ENCODE assay signal across 23 mouse cellular contexts in genomic region chr17:74305616-74306015, GRCm38 (mm10). TPM values are rescaled to one million over a fixed set of nuclear protein-coding genes. Genes with fewer than 3 reads are reported as not detected.
A peak's percentile ranks its signal among the peaks of the same experiment; 100 is the strongest.
DNase-seq lines count a peak whose midpoint lies in the region; ATAC-seq and TF ChIP-seq lines count a peak whose summit lies in the region.
"Had no signal": no experiment of that assay in that cellular context is flagged by ENCODE, and none has a peak within 500 bp of the region (broad histone marks: within the 10 kb centered on the region; RNA-seq: fewer than 3 reads in every experiment).

No protein-coding gene starts in this region.

- H3K79me2 ChIP-seq in liver, adult 2 months (ENCODE audit: control insufficient read depth, insufficient read depth, low read length), result 0 out of 2 replicates have a peak, but pooled peaks cover 2% of the 10 kb centered on the region

- 91% methylated on average over 4 of the region's 4 CpGs for WGBS in intestine, embryonic 14.5 days
- 87% methylated on average over 4 of the region's 4 CpGs for WGBS in intestine, embryonic 16.5 days
- WGBS in liver, adult 2 months, result 60% methylated on average over 4 of the region's 4 CpGs
- WGBS in liver, embryonic 11.5 days, result 94% methylated on average over 4 of the region's 4 CpGs
- 92% methylated on average over 4 of the region's 4 CpGs for WGBS in midbrain, embryonic 11.5 days
- 95% methylated on average over 4 of the region's 4 CpGs for WGBS in midbrain, embryonic 14.5 days

- H3K4me3 ChIP-seq in intestine, embryonic 14.5 days (ENCODE audit: low read depth, low read length), result no peak overlapping the region
- no peak overlapping the region for H3K4me3 ChIP-seq in intestine, embryonic 16.5 days (ENCODE audit: low read length)
- no peak overlapping the region for H3K4me3 ChIP-seq in liver, adult 2 months (ENCODE audit: insufficient read depth, low read depth, low read length)
- no peak overlapping the region for H3K4me3 ChIP-seq in liver, embryonic 11.5 days (ENCODE audit: low read depth, low read length)
- H3K4me3 ChIP-seq in midbrain, embryonic 11.5 days (ENCODE audit: low read depth, low read length), result no peak overlapping the region
- H3K4me3 ChIP-seq in midbrain, embryonic 14.5 days (replicated peaks; ENCODE audit: low read depth, low read length), result no peak overlapping the region

- H3K36me3 ChIP-seq in intestine, embryonic 14.5 days (ENCODE audit: control insufficient read depth, insufficient read depth, low read length), result peaks cover 60% of the 10 kb centered on the region
- peaks cover 9% of the 10 kb centered on the region for H3K36me3 ChIP-seq in intestine, embryonic 16.5 days (ENCODE audit: control insufficient read depth, insufficient read depth, low read length)
- H3K36me3 ChIP-seq in liver, adult 2 months (ENCODE audit: control insufficient read depth, insufficient read depth, low read length), result peaks cover 4% of the 10 kb centered on the region; the same call in 1 of the 2 replicates
- peaks cover 25% of the 10 kb centered on the region for H3K36me3 ChIP-seq in liver, embryonic 11.5 days (ENCODE audit: control insufficient read depth, insufficient read depth, low read length)
- H3K36me3 ChIP-seq in midbrain, embryonic 11.5 days (ENCODE audit: control insufficient read depth, insufficient read depth, low read length), result peaks cover 6% of the 10 kb centered on the region
- peaks cover 46% of the 10 kb centered on the region for H3K36me3 ChIP-seq in midbrain, embryonic 14.5 days (ENCODE audit: control insufficient read depth, insufficient read depth, low read length)

- no peaks in the 10 kb centered on the region for H3K9me3 ChIP-seq in intestine, embryonic 14.5 days (ENCODE audit: control insufficient read depth, low read length)
- no peaks in the 10 kb centered on the region for H3K9me3 ChIP-seq in intestine, embryonic 16.5 days (ENCODE audit: control insufficient read depth, low read length)
- no peaks in the 10 kb centered on the region for H3K9me3 ChIP-seq in liver, embryonic 11.5 days (ENCODE audit: control insufficient read depth, low read length)
- H3K9me3 ChIP-seq in midbrain, embryonic 11.5 days (ENCODE audit: control insufficient read depth, low read length), result no peaks in the 10 kb centered on the region
- H3K9me3 ChIP-seq in midbrain, embryonic 14.5 days (ENCODE audit: control insufficient read depth, low read length), result no peaks in the 10 kb centered on the region
- H3K9me3 ChIP-seq: G1E had no signal

- H3K4me2 ChIP-seq in intestine, embryonic 14.5 days (ENCODE audit: low read length), result no peak overlapping the region
- H3K4me2 ChIP-seq in intestine, embryonic 16.5 days (ENCODE audit: low read depth, low read length), result no peak overlapping the region
- no peak overlapping the region for H3K4me2 ChIP-seq in liver, embryonic 11.5 days
- H3K4me2 ChIP-seq in midbrain, embryonic 11.5 days, result no peak overlapping the region
- no peak overlapping the region for H3K4me2 ChIP-seq in midbrain, embryonic 14.5 days (ENCODE audit: low read length)

- no peaks in the 10 kb centered on the region for H3K27me3 ChIP-seq in intestine, embryonic 14.5 days (replicated peaks; ENCODE audit: control insufficient read depth, insufficient read depth, low read length)
- H3K27me3 ChIP-seq in intestine, embryonic 16.5 days (replicated peaks; ENCODE audit: control insufficient read depth, insufficient read depth, low read length), result no peaks in the 10 kb centered on the region
- no peaks in the 10 kb centered on the region for H3K27me3 ChIP-seq in liver, adult 2 months (ENCODE audit: control insufficient read depth, insufficient read depth, low read length)
- no peaks in the 10 kb centered on the region for H3K27me3 ChIP-seq in liver, embryonic 11.5 days (replicated peaks; ENCODE audit: control insufficient read depth, insufficient read depth, low read length)
- H3K27me3 ChIP-seq in midbrain, embryonic 11.5 days (ENCODE audit: control insufficient read depth, insufficient read depth, low read length), result no peaks in the 10 kb centered on the region
- H3K27me3 ChIP-seq in midbrain, embryonic 14.5 days (ENCODE audit: control insufficient read depth, insufficient read depth, low read length), result no peaks in the 10 kb centered on the region
- H3K27me3 ChIP-seq: CH12.LX, Patski had no signal

- no peak for TF ChIP-seq POLR2A in liver, adult 2 months (IDR thresholded peaks at IDR 0.05; ENCODE audit: extremely low read depth, insufficient read depth, low read length)

- H3K9ac ChIP-seq in intestine, embryonic 14.5 days (ENCODE audit: low read length), result no peak overlapping the region
- H3K9ac ChIP-seq in intestine, embryonic 16.5 days (ENCODE audit: low read depth, low read length), result no peak overlapping the region
- H3K9ac ChIP-seq in liver, adult 2 months (ENCODE audit: low read depth, low read length), result no peak overlapping the region
- no peak overlapping the region for H3K9ac ChIP-seq in liver, embryonic 11.5 days (ENCODE audit: low read depth, low read length)
- no peak overlapping the region for H3K9ac ChIP-seq in midbrain, embryonic 11.5 days (ENCODE audit: low read length)
- H3K9ac ChIP-seq in midbrain, embryonic 14.5 days (replicated peaks; ENCODE audit: low read length), result no peak overlapping the region

- H3K27ac ChIP-seq in intestine, embryonic 14.5 days (ENCODE audit: low read depth), result no peak overlapping the region
- no peak overlapping the region for H3K27ac ChIP-seq in intestine, embryonic 16.5 days (ENCODE audit: low read length)
- H3K27ac ChIP-seq in liver, adult 2 months (replicated peaks; ENCODE audit: insufficient read depth, low read depth, low read length), result no peak overlapping the region
- H3K27ac ChIP-seq in liver, embryonic 11.5 days (ENCODE audit: low read depth, low read length), result no peak overlapping the region
- H3K27ac ChIP-seq in midbrain, embryonic 11.5 days (ENCODE audit: low read depth, low read length), result no peak overlapping the region
- no peak overlapping the region for H3K27ac ChIP-seq in midbrain, embryonic 14.5 days (replicated peaks; ENCODE audit: low read depth, low read length)

- TF ChIP-seq CTCF in liver, adult 2 months (IDR thresholded peaks at IDR 0.05; ENCODE audit: low read depth, low read length), result no peak

- no peak for ATAC-seq in intestine, embryonic 14.5 days (replicated peaks; ENCODE audit: low FRiP score, low TSS enrichment, low read depth)
- no peak for ATAC-seq in intestine, embryonic 16.5 days
- no peak for ATAC-seq in liver, embryonic 11.5 days (replicated peaks; ENCODE audit: low FRiP score)
- ATAC-seq in midbrain, embryonic 11.5 days (ENCODE audit: low FRiP score), result no peak
- ATAC-seq in midbrain, embryonic 14.5 days (ENCODE audit: low FRiP score, low TSS enrichment), result no peak
- ATAC-seq: activated CD4-positive, CD25-positive, alpha-beta regulatory T cell, adult 4 months; CD4-positive, CD25-positive, alpha-beta regulatory T cell, adult 4 months; Patski had no signal

- peak; percentile 45 for DNase-seq in intestine, embryonic 14.5 days (ENCODE audit: low spot score)
- DNase-seq in liver, adult 2 months (ENCODE audit: extremely low read depth, low read depth, low spot score), result peak; percentile 31
- DNase-seq in liver, embryonic 11.5 days (ENCODE audit: low spot score), result no peak
- peak; percentile 61 for DNase-seq in midbrain, embryonic 11.5 days (ENCODE audit: low spot score, missing footprints)
- no peak for DNase-seq in midbrain, embryonic 14.5 days
- DNase-seq in R1 (ENCODE audit: low read depth, low spot score), result peak; percentile 60
- no peak for DNase-seq in cerebellum, adult 8-10 months
- DNase-seq: adrenal gland, adult 2 months; adrenal gland, adult 8-10 months; adrenal gland, postnatal 10 days; adrenal gland, postnatal 14 days; adrenal gland, postnatal 25 days; adrenal gland, postnatal 36 days; B cell, adult 2 months; cerebellum, adult 11 months; cerebellum, adult 11-12 months; cerebellum, adult 18-20 months had no signal

- no peaks in the 10 kb centered on the region for H3K4me1 ChIP-seq in intestine, embryonic 14.5 days (replicated peaks; ENCODE audit: control insufficient read depth, insufficient read depth, low read length)
- no peaks in the 10 kb centered on the region for H3K4me1 ChIP-seq in intestine, embryonic 16.5 days (ENCODE audit: control insufficient read depth, insufficient read depth, low read length)
- H3K4me1 ChIP-seq in liver, adult 2 months (ENCODE audit: control insufficient read depth, insufficient read depth, low read length), result no peaks in the 10 kb centered on the region
- no peaks in the 10 kb centered on the region for H3K4me1 ChIP-seq in liver, embryonic 11.5 days (replicated peaks; ENCODE audit: control insufficient read depth, insufficient read depth, low read length)
- no peaks in the 10 kb centered on the region for H3K4me1 ChIP-seq in midbrain, embryonic 11.5 days (ENCODE audit: control insufficient read depth, insufficient read depth, low read length)
- H3K4me1 ChIP-seq in midbrain, embryonic 14.5 days (ENCODE audit: control insufficient read depth, insufficient read depth, low read length), result no peaks in the 10 kb centered on the region

RNA-seq across cellular contexts. Expression of gene Memo1, which starts 10.3 kb away (rescaled TPM):
- polyA plus RNA-seq in intestine, embryonic 14.5 days (2014; fragmentation: Nextera tagmentation; extraction: Ambion mirVana), result 86.7 and 92.9 TPM in 2 replicates
- 63.6 and 70.2 TPM in 2 replicates for polyA plus RNA-seq in intestine, embryonic 16.5 days (2015; fragmentation: Nextera tagmentation; extraction: Ambion mirVana)
- total RNA-seq in liver, adult 2 months (2014; rRNA removed), result 31.8 and 36.6 TPM in 2 replicates
- 34.5 and 36.0 TPM in 2 replicates for polyA plus RNA-seq in liver, adult 2 months (2012; rRNA removed)
- polyA plus RNA-seq in liver, embryonic 11.5 days (2014; fragmentation: Nextera tagmentation; extraction: Ambion mirVana), result 127 and 139 TPM in 2 replicates
- polyA plus RNA-seq in midbrain, embryonic 11.5 days (2014; fragmentation: Nextera tagmentation; extraction: Ambion mirVana), result 85.9 and 90.2 TPM in 2 replicates
- polyA plus RNA-seq in midbrain, embryonic 14.5 days (2014; fragmentation: Nextera tagmentation; extraction: Ambion mirVana), result 59.3 and 64.0 TPM in 2 replicates

RNA-seq across cellular contexts. Expression of gene Dpy30, which starts 18.1 kb away (rescaled TPM):
- 239 and 242 TPM in 2 replicates for polyA plus RNA-seq in intestine, embryonic 14.5 days (2014; fragmentation: Nextera tagmentation; extraction: Ambion mirVana)
- 216 and 246 TPM in 2 replicates for polyA plus RNA-seq in intestine, embryonic 16.5 days (2015; fragmentation: Nextera tagmentation; extraction: Ambion mirVana)
- 22.1 and 29.2 TPM in 2 replicates for total RNA-seq in liver, adult 2 months (2014; rRNA removed)
- 30.4 and 34.7 TPM in 2 replicates for polyA plus RNA-seq in liver, adult 2 months (2012; rRNA removed)
- 264 and 272 TPM in 2 replicates for polyA plus RNA-seq in liver, embryonic 11.5 days (2014; fragmentation: Nextera tagmentation; extraction: Ambion mirVana)
- 276 and 277 TPM in 2 replicates for polyA plus RNA-seq in midbrain, embryonic 11.5 days (2014; fragmentation: Nextera tagmentation; extraction: Ambion mirVana)
- 199 and 211 TPM in 2 replicates for polyA plus RNA-seq in midbrain, embryonic 14.5 days (2014; fragmentation: Nextera tagmentation; extraction: Ambion mirVana)

RNA-seq across cellular contexts. Expression of gene Spast, which starts 33.2 kb away (rescaled TPM):
- polyA plus RNA-seq in intestine, embryonic 14.5 days (2014; fragmentation: Nextera tagmentation; extraction: Ambion mirVana), result 17.3 and 19.3 TPM in 2 replicates
- 8.5 and 8.8 TPM in 2 replicates for polyA plus RNA-seq in intestine, embryonic 16.5 days (2015; fragmentation: Nextera tagmentation; extraction: Ambion mirVana)
- 15.0 and 16.8 TPM in 2 replicates for total RNA-seq in liver, adult 2 months (2014; rRNA removed)
- 5.6 and 6.1 TPM in 2 replicates for polyA plus RNA-seq in liver, adult 2 months (2012; rRNA removed)
- polyA plus RNA-seq in liver, embryonic 11.5 days (2014; fragmentation: Nextera tagmentation; extraction: Ambion mirVana), result 15.8 and 17.7 TPM in 2 replicates
- 46.8 and 48.8 TPM in 2 replicates for polyA plus RNA-seq in midbrain, embryonic 11.5 days (2014; fragmentation: Nextera tagmentation; extraction: Ambion mirVana)
- 52.3 and 58.9 TPM in 2 replicates for polyA plus RNA-seq in midbrain, embryonic 14.5 days (2014; fragmentation: Nextera tagmentation; extraction: Ambion mirVana)

Comparison
In these comparisons a context has a peak if more than half of its experiments do, and no peak if none do; other contexts are left out.
1. DNase-seq: peak in intestine, embryonic 14.5 days (single experiment), liver, adult 2 months (single experiment), midbrain, embryonic 11.5 days (single experiment) and R1 (single experiment); none in liver, embryonic 11.5 days (single experiment), midbrain, embryonic 14.5 days (single experiment) and cerebellum, adult 8-10 months (single experiment).